ENCODE assay signal across 7 mouse cellular contexts in the genomic region with DNA sequence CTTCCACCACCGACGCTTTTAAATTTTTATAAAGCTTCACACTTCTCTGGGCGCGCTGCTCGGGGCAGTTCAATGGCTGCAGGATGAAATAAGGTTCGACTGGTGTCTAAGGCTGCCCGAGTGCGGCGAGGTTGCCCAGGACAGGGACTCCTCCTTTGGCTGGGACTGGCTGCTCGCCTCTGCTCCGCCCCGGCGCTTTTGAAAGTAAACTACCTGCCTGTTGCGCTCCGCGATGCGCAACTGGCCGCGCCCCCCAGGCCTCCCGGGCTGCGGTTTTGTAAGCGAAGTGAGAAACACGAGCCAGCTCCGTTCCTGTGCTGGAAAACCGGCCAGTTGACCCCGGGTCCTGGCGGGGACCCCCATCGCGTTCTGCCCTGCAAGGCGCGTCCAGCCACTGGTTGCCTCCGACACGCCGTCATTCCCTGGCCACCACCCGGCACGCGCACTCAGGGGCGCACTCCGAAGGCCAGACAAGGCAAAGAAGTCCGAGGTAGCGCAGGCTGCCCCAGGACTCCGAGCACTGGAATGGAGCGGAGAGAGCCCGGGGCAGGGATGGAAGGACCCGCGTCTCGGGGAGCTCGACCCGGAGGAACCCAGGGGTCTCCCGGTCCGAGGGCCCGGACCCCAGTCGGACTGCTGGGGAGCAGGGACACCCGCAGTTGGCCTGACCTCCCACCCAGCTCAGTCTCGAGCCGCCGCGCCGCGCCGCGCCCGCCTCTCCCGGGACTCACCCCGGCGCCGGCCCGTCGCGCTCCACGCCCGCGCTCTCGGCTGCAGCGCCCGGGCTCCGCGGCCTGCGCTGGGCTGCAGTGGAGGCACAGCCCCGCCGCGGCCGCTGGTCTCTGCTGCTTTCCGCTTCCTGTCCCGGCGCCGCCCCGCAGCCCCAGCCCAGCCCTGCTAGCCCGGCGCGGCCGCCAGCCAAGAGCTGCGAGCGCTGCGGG. TPM values are rescaled to one million over a fixed set of nuclear protein-coding genes. Genes with fewer than 3 reads are reported as not detected.
DNase-seq lines count a peak whose midpoint lies in the region; ATAC-seq and TF ChIP-seq lines count a peak whose summit lies in the region.

TSS of gene Vangl1 (minus strand) at position 913 of the 941 bp plus-strand sequence.

- peak within 1 kb of the TSS; percentile 45; the same call in 1 of the 2 replicates for H3K27ac ChIP-seq in forebrain, postnatal 0 days (ENCODE audit: low read depth, low read length)
- 0 out of 2 replicates have a peak within 1 kb of the TSS, but pooled peaks have one; percentile 13 for H3K27ac ChIP-seq in small intestine, adult 2 months (ENCODE audit: insufficient read depth, low read depth, low read length)

- no peak for TF ChIP-seq POLR2A in small intestine, adult 2 months (IDR thresholded peaks at IDR 0.05; ENCODE audit: low read depth, low read length)

- H3K9me3 ChIP-seq in forebrain, postnatal 0 days (ENCODE audit: low read length) = no peaks in the 10 kb centered on the region

- DNase-seq in Patski (ENCODE audit: low read depth, low spot score) = peak; percentile 53
- DNase-seq in cerebellum, adult 8-10 months = peak; percentile 10
- peak; percentile 49 for DNase-seq in forebrain, postnatal 0 days
- DNase-seq in layer of hippocampus, postnatal 25 days (ENCODE audit: extremely low spot score in 1 of 2, low spot score in 1 of 2) = peak; percentile 20 to 43

- WGBS in forebrain, postnatal 0 days = under 1% methylated on average over 83 of the region's 95 CpGs
- WGBS in small intestine, adult 2 months = 2% methylated on average over 90 of the region's 95 CpGs

- no peak for TF ChIP-seq CTCF in Patski (IDR thresholded peaks at IDR 0.05)
- TF ChIP-seq CTCF in forebrain, postnatal 0 days (IDR thresholded peaks at IDR 0.05; ENCODE audit: low read depth) = no peak
- TF ChIP-seq CTCF in small intestine, adult 2 months (IDR thresholded peaks at IDR 0.05; ENCODE audit: extremely low read depth, insufficient read length, insufficient replicate concordance, low read depth, low read length) = no peak

- no peaks in the 10 kb centered on the region for H3K36me3 ChIP-seq in forebrain, postnatal 0 days (ENCODE audit: insufficient read depth)
- H3K36me3 ChIP-seq in small intestine, adult 2 months (ENCODE audit: control insufficient read depth, insufficient read depth, low read length) = no peaks in the 10 kb centered on the region

- peak within 1 kb of the TSS; percentile 54 for H3K9ac ChIP-seq in forebrain, postnatal 0 days

- H3K4me3 ChIP-seq in forebrain, postnatal 0 days (ENCODE audit: low read depth, low read length) = peak within 1 kb of the TSS; percentile 60
- peak within 1 kb of the TSS; percentile 81 for H3K4me3 ChIP-seq in small intestine, adult 2 months (ENCODE audit: low read depth, low read length)

- peak within 1 kb of the TSS; percentile 97 for H3K4me2 ChIP-seq in forebrain, postnatal 0 days (ENCODE audit: low read depth)

- H3K27me3 ChIP-seq in Patski = no peaks in the 10 kb centered on the region
- H3K27me3 ChIP-seq in forebrain, postnatal 0 days (ENCODE audit: insufficient read depth, low read length) = peaks cover 31% of the 10 kb centered on the region
- H3K27me3 ChIP-seq in small intestine, adult 2 months (ENCODE audit: control insufficient read depth, insufficient read depth, low read length) = no peaks in the 10 kb centered on the region; the same call in 1 of the 2 replicates

- ATAC-seq in Patski = peak; percentile 90
- ATAC-seq in forebrain, postnatal 0 days = peak; percentile 83
- peak; percentile 57 to 61; a peak in 3 of 4 replicates for ATAC-seq in hematopoietic stem cell, adult 5-6 weeks (replicated peaks in 1 of 2; ENCODE audit: insufficient read depth in 1 of 2, low FRiP score in 2 of 2, low TSS enrichment in 1 of 2, low read depth in 1 of 2, poor library complexity in 2 of 2, severe bottlenecking in 2 of 2)
- peak; percentile 71 for ATAC-seq in megakaryocyte progenitor cell, adult 5-6 weeks (replicated peaks; ENCODE audit: poor library complexity)

- in situ Hi-C loops in Patski (cut with MboI; ENCODE audit: low pct_unique_long_range_greater_than_20kb) = no loop called here

- POLR2A ChIA-PET in Patski (lab: Charles Lee) = interaction anchor here (1.2 kb wide), 1 partner anchor 25 kb away, joined by 4 read pairs; no protein-coding TSS in a partner anchor

- CTCF ChIA-PET in Patski (lab: Charles Lee) = interaction anchor here (1.1 kb wide), 2 partner anchors 11 to 82 kb away, joined by 4 read pairs; no protein-coding TSS in a partner anchor

- peaks cover 12% of the 10 kb centered on the region; the same call in 1 of the 2 replicates for H3K4me1 ChIP-seq in forebrain, postnatal 0 days (ENCODE audit: insufficient read depth)
- no peaks in the 10 kb centered on the region; the same call in 1 of the 2 replicates for H3K4me1 ChIP-seq in small intestine, adult 2 months (ENCODE audit: control insufficient read depth, insufficient read depth, insufficient read length, low read length)

RNA-seq across cellular contexts. Expression of gene Vangl1, which starts in this region (rescaled TPM):
- 43.6 TPM for polyA plus RNA-seq in Patski (2021)
- 6.5 TPM in 2 replicates for total RNA-seq in forebrain, postnatal 0 days (2014; rRNA removed)
- polyA plus RNA-seq in forebrain, postnatal 0 days (2015; fragmentation: Nextera tagmentation; extraction: Ambion mirVana) = 3.5 and 5.7 TPM in 2 replicates
- 4.6 and 6.6 TPM in 2 replicates for total RNA-seq in hematopoietic stem cell, adult 5-6 weeks (2017)
- 1 to 10 TPM; 5.3 to 8.0 TPM for total RNA-seq in layer of hippocampus, postnatal 25 days (2021)
- 0.34 and 0.47 TPM in 2 replicates for total RNA-seq in megakaryocyte progenitor cell, adult 5-6 weeks (2015)
- 1.5 TPM in 2 replicates for total RNA-seq in megakaryocyte progenitor cell, adult 5-6 weeks (2017)
- polyA plus RNA-seq in small intestine, adult 2 months (2012; rRNA removed) = 6.2 and 7.7 TPM in 2 replicates

Comparison
In these comparisons a context has a peak if more than half of its experiments do, and no peak if none do; other contexts are left out.
1. Peak in every context shown above with its lines: DNase-seq, ATAC-seq, H3K4me3 ChIP-seq and H3K27ac ChIP-seq.